Mouse (Mus musculus): ENCODE measurements at regions not wholly inside any gene's neighbourhood (a gene's known extent, or its start where the extent isn't known, plus 50 kb on each side); places are given as distances from the start of the nearest gene placed in this dataset.

- no peak for TF ChIP-seq HCFC1 (IDR thresholded peaks at IDR 0.05; ENCODE audit: borderline replicate concordance, insufficient read depth, low read length)
- TF ChIP-seq CHD2 (IDR thresholded peaks at IDR 0.05; ENCODE audit: low read depth, low read length): no peak
- no peak for TF ChIP-seq ZNF384 (IDR thresholded peaks at IDR 0.05; ENCODE audit: low read depth, low read length)
- TF ChIP-seq ZC3H11A (IDR thresholded peaks at IDR 0.05; ENCODE audit: borderline replicate concordance, low read depth, low read length): no peak
- TF ChIP-seq MAFK (IDR thresholded peaks at IDR 0.05; ENCODE audit: insufficient read depth, low read depth, low read length): no peak
Observed at GRCm38 (mm10) chr2:78053910-78054309, 107.7 kb upstream of the Cwc22 start.
